Mouse (Mus musculus): Measurements from ENCODE around the gene Arhgef38. TPM values are rescaled to one million over a fixed set of nuclear protein-coding genes. Genes with fewer than 3 reads are reported as not detected.

The Arhgef38 gene
- total RNA-seq (2012; rRNA removed) = 1.4 and 4.0 TPM in 2 replicates

GRCm38 (mm10) chr3:133234821-133235295 lies at the start of gene Arhgef38:
TSS of gene Arhgef38 (minus strand) at chr3:133234949.
- H3K27ac ChIP-seq (ENCODE audit: insufficient read depth, low read depth, low read length, poor library complexity, severe bottlenecking) = no peak within 1 kb of the TSS
- in situ Hi-C loops (cut with MboI; ENCODE audit: low sequenced_read_pairs in 2 of 2, unreplicated experiment in 2 of 2) = no loop called here
- DNase-seq (ENCODE audit: low read depth, low spot score) = no peak
- TF ChIP-seq ZC3H11A (IDR thresholded peaks at IDR 0.05; ENCODE audit: borderline replicate concordance, low read depth, low read length) (no peak), ZNF384 (IDR thresholded peaks at IDR 0.05; ENCODE audit: low read depth, low read length) (no peak), HCFC1 (IDR thresholded peaks at IDR 0.05; ENCODE audit: borderline replicate concordance, insufficient read depth, low read length) (no peak), CHD2 (IDR thresholded peaks at IDR 0.05; ENCODE audit: low read depth, low read length) (no peak), MAFK (IDR thresholded peaks at IDR 0.05; ENCODE audit: insufficient read depth, low read depth, low read length) (no peak)
- no peaks in the 10 kb centered on the region for H3K9me3 ChIP-seq (ENCODE audit: control insufficient read depth, insufficient read depth, low read depth, low read length)
- no peak within 1 kb of the TSS for H3K9ac ChIP-seq (ENCODE audit: insufficient read depth, low read depth, low read length, poor library complexity, severe bottlenecking)
- no peaks in the 10 kb centered on the region for H3K36me3 ChIP-seq (ENCODE audit: control insufficient read depth, insufficient read depth, low read length, poor library complexity, severe bottlenecking)
- H3K4me1 ChIP-seq (ENCODE audit: control insufficient read depth in 2 of 2, insufficient read depth in 2 of 2, low read length in 2 of 2, poor library complexity in 1 of 2) = 0 out of 4 replicates have a peak, but pooled peaks cover 0 to 3% of the 10 kb centered on the region in 2 experiments
- H3K4me3 ChIP-seq (ENCODE audit: insufficient read depth in 1 of 2, low read depth in 1 of 2, low read length in 2 of 2, poor library complexity in 1 of 2, severe bottlenecking in 1 of 2) = peak within 1 kb of the TSS; percentile 43 to 47; a peak in 3 of 4 replicates

- in situ Hi-C loops (cut with MboI; ENCODE audit: low sequenced_read_pairs in 2 of 2, unreplicated experiment in 2 of 2) = no loop called here
- H3K9ac ChIP-seq (ENCODE audit: insufficient read depth, low read depth, low read length, poor library complexity, severe bottlenecking) = no peak overlapping the region
- H3K36me3 ChIP-seq (ENCODE audit: control insufficient read depth, insufficient read depth, low read length, poor library complexity, severe bottlenecking) = no peaks in the 10 kb centered on the region
- 0 out of 2 replicates have a peak, but pooled peaks have one; percentile 19 for TF ChIP-seq ZC3H11A (IDR thresholded peaks at IDR 0.05; ENCODE audit: borderline replicate concordance, low read depth, low read length)
- no peak for TF ChIP-seq HCFC1 (IDR thresholded peaks at IDR 0.05; ENCODE audit: borderline replicate concordance, insufficient read depth, low read length)
- no peak overlapping the region for H3K27ac ChIP-seq (ENCODE audit: insufficient read depth, low read depth, low read length, poor library complexity, severe bottlenecking)
- H3K4me3 ChIP-seq (ENCODE audit: insufficient read depth in 1 of 2, low read depth in 1 of 2, low read length in 2 of 2, poor library complexity in 1 of 2, severe bottlenecking in 1 of 2) = no peak overlapping the region
- no peaks in the 10 kb centered on the region for H3K4me1 ChIP-seq (ENCODE audit: control insufficient read depth in 2 of 2, insufficient read depth in 2 of 2, low read length in 2 of 2, poor library complexity in 1 of 2)
- no peaks in the 10 kb centered on the region for H3K9me3 ChIP-seq (ENCODE audit: control insufficient read depth, insufficient read depth, low read depth, low read length)
- peak; percentile 72 for DNase-seq (ENCODE audit: low read depth, low spot score)
Measured at GRCm38 (mm10) chr3:133271887-133272286, 37.1 kb upstream of the Arhgef38 start.

DNA sequence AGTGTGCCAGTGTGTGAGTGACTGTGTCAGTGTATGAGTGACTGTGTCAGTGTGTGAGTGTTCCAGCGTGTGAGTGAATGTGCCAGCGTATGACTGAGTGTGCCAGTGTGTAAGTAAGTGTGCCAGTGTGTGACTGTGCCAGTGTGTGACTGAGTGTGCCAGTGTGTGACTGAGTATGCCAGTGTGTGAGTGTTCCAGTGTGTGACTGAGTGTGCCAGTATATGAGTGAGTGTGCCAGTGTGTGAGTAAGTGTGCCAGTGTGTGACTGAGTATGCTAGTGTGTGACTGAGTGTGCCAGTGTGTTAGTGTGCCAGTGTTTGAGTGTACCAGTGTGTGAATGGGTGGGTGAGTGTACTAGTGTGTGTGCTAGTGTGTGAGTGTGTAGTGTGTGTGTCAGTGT lies 24.1 kb upstream of the Arhgef38 start:
- Histone ChIP-seq H3K27ac (ENCODE audit: insufficient read depth, low read depth, low read length, poor library complexity, severe bottlenecking) (no peak overlapping the region), H3K4me3 (ENCODE audit: insufficient read depth in 1 of 2, low read depth in 1 of 2, low read length in 2 of 2, poor library complexity in 1 of 2, severe bottlenecking in 1 of 2) (no peak overlapping the region)
- in situ Hi-C loops (cut with MboI; ENCODE audit: low sequenced_read_pairs in 2 of 2, unreplicated experiment in 2 of 2) = no loop called here

GRCm38 (mm10) chr3:133255842-133256241 lies 21.1 kb upstream of the Arhgef38 start:
- no peak for DNase-seq (ENCODE audit: low read depth, low spot score)
- no peak overlapping the region for H3K27ac ChIP-seq (ENCODE audit: insufficient read depth, low read depth, low read length, poor library complexity, severe bottlenecking)
- no peak overlapping the region for H3K4me3 ChIP-seq (ENCODE audit: insufficient read depth in 1 of 2, low read depth in 1 of 2, low read length in 2 of 2, poor library complexity in 1 of 2, severe bottlenecking in 1 of 2)
- H3K36me3 ChIP-seq (ENCODE audit: control insufficient read depth, insufficient read depth, low read length, poor library complexity, severe bottlenecking) = no peaks in the 10 kb centered on the region
- H3K4me1 ChIP-seq (ENCODE audit: control insufficient read depth in 2 of 2, insufficient read depth in 2 of 2, low read length in 2 of 2, poor library complexity in 1 of 2) = no peaks in the 10 kb centered on the region
- in situ Hi-C loops (cut with MboI; ENCODE audit: low sequenced_read_pairs in 2 of 2, unreplicated experiment in 2 of 2) = no loop called here
- H3K9me3 ChIP-seq (ENCODE audit: control insufficient read depth, insufficient read depth, low read depth, low read length) = no peaks in the 10 kb centered on the region
- no peak overlapping the region for H3K9ac ChIP-seq (ENCODE audit: insufficient read depth, low read depth, low read length, poor library complexity, severe bottlenecking)
- no peak for TF ChIP-seq ZC3H11A (IDR thresholded peaks at IDR 0.05; ENCODE audit: borderline replicate concordance, low read depth, low read length)
- no peak for TF ChIP-seq HCFC1 (IDR thresholded peaks at IDR 0.05; ENCODE audit: borderline replicate concordance, insufficient read depth, low read length)
- no peak for TF ChIP-seq MAFK (IDR thresholded peaks at IDR 0.05; ENCODE audit: insufficient read depth, low read depth, low read length)
- TF ChIP-seq CHD2 (IDR thresholded peaks at IDR 0.05; ENCODE audit: low read depth, low read length) = no peak
- no peak for TF ChIP-seq ZNF384 (IDR thresholded peaks at IDR 0.05; ENCODE audit: low read depth, low read length)

More for the DNA sequence above, 24.1 kb upstream of the Arhgef38 start:
- no peaks in the 10 kb centered on the region for H3K4me1 ChIP-seq (ENCODE audit: control insufficient read depth in 2 of 2, insufficient read depth in 2 of 2, low read length in 2 of 2, poor library complexity in 1 of 2)
- H3K36me3 ChIP-seq (ENCODE audit: control insufficient read depth, insufficient read depth, low read length, poor library complexity, severe bottlenecking) = no peaks in the 10 kb centered on the region
- no peak overlapping the region for H3K9ac ChIP-seq (ENCODE audit: insufficient read depth, low read depth, low read length, poor library complexity, severe bottlenecking)
- TF ChIP-seq ZNF384 (IDR thresholded peaks at IDR 0.05; ENCODE audit: low read depth, low read length) (no peak), ZC3H11A (IDR thresholded peaks at IDR 0.05; ENCODE audit: borderline replicate concordance, low read depth, low read length) (no peak), CHD2 (IDR thresholded peaks at IDR 0.05; ENCODE audit: low read depth, low read length) (no peak)
- H3K9me3 ChIP-seq (ENCODE audit: control insufficient read depth, insufficient read depth, low read depth, low read length) = no peaks in the 10 kb centered on the region
- no peak for DNase-seq (ENCODE audit: low read depth, low spot score)

DNA sequence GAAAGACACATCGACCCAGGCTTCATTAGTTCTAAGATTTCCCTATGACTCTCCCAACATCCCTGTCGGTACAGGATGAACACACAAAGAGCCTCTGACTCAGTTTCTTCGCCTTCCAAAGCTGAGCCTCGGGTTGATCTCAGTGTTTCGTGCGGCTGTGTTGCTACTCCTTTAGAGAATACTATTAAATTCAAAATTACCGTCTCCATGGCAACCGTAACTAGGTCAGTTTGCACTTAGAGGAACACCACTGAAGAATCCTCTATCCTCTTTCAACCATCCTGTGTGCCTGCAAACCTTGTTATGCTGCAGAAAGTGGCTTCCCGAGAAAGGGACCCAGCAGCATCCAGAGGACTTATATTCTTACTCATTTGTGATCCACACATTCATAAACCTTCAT lies 9.3 kb upstream of the Arhgef38 start:
- TF ChIP-seq ZNF384 (IDR thresholded peaks at IDR 0.05; ENCODE audit: low read depth, low read length) (no peak), MAFK (IDR thresholded peaks at IDR 0.05; ENCODE audit: insufficient read depth, low read depth, low read length) (no peak), CHD2 (IDR thresholded peaks at IDR 0.05; ENCODE audit: low read depth, low read length) (no peak), ZC3H11A (IDR thresholded peaks at IDR 0.05; ENCODE audit: borderline replicate concordance, low read depth, low read length) (no peak), HCFC1 (IDR thresholded peaks at IDR 0.05; ENCODE audit: borderline replicate concordance, insufficient read depth, low read length) (no peak)
- Histone ChIP-seq H3K9me3 (ENCODE audit: control insufficient read depth, insufficient read depth, low read depth, low read length) (no peaks in the 10 kb centered on the region), H3K27ac (ENCODE audit: insufficient read depth, low read depth, low read length, poor library complexity, severe bottlenecking) (no peak overlapping the region), H3K4me1 (ENCODE audit: control insufficient read depth in 2 of 2, insufficient read depth in 2 of 2, low read length in 2 of 2, poor library complexity in 1 of 2) (no peaks in the 10 kb centered on the region), H3K4me3 (ENCODE audit: insufficient read depth in 1 of 2, low read depth in 1 of 2, low read length in 2 of 2, poor library complexity in 1 of 2, severe bottlenecking in 1 of 2) (no peak overlapping the region), H3K9ac (ENCODE audit: insufficient read depth, low read depth, low read length, poor library complexity, severe bottlenecking) (no peak overlapping the region), H3K36me3 (ENCODE audit: control insufficient read depth, insufficient read depth, low read length, poor library complexity, severe bottlenecking) (no peaks in the 10 kb centered on the region)
- in situ Hi-C loops (cut with MboI; ENCODE audit: low sequenced_read_pairs in 2 of 2, unreplicated experiment in 2 of 2) = no loop called here
- DNase-seq (ENCODE audit: low read depth, low spot score) = no peak
